Mouse (Mus musculus): ENCODE data around the gene Ppfia3. TPM values are rescaled to one million over a fixed set of nuclear protein-coding genes. Genes with fewer than 3 reads are reported as not detected.

Ppfia3 gene
- polyA plus RNA-seq, 1 experiment from 2014 or later = 6.4 TPM

Other genes with a start within 250 kb of the Ppfia3 start
- gene Rps11, start 242.6 kb downstream of the Ppfia3 start, polyA plus RNA-seq (2016; fragmentation: Nextera tagmentation; extraction: Ambion mirVana) = 1,493 and 1,787 TPM in 2 replicates
- 1,083 and 1,243 TPM in 2 replicates for gene Rpl13a, start 238.3 kb downstream of the Ppfia3 start, polyA plus RNA-seq (2016; fragmentation: Nextera tagmentation; extraction: Ambion mirVana)
- 0.11 and 0.19 TPM in 2 replicates for gene Gm45713, start 230.8 kb downstream of the Ppfia3 start, polyA plus RNA-seq (2016; fragmentation: Nextera tagmentation; extraction: Ambion mirVana)
- 1.1 and 1.4 TPM in 2 replicates for gene Flt3l, start 230.6 kb downstream of the Ppfia3 start, polyA plus RNA-seq (2016; fragmentation: Nextera tagmentation; extraction: Ambion mirVana)
- gene Pih1d1, start 212.7 kb downstream of the Ppfia3 start, polyA plus RNA-seq (2016; fragmentation: Nextera tagmentation; extraction: Ambion mirVana) = 108 and 111 TPM in 2 replicates
- gene Aldh16a1, start 212.4 kb downstream of the Ppfia3 start, polyA plus RNA-seq (2016; fragmentation: Nextera tagmentation; extraction: Ambion mirVana) = 45.7 and 51.2 TPM in 2 replicates
- gene Slc17a7, start 203.1 kb downstream of the Ppfia3 start, polyA plus RNA-seq (2016; fragmentation: Nextera tagmentation; extraction: Ambion mirVana) = 0.25 and 0.52 TPM in 2 replicates
- not detected in 2 replicates for gene Gfy, start 187.4 kb downstream of the Ppfia3 start, polyA plus RNA-seq (2016; fragmentation: Nextera tagmentation; extraction: Ambion mirVana)
- not detected in 2 replicates for gene Pth2, start 186.0 kb downstream of the Ppfia3 start, polyA plus RNA-seq (2016; fragmentation: Nextera tagmentation; extraction: Ambion mirVana)
- gene Ccdc155, start 162.1 kb downstream of the Ppfia3 start, polyA plus RNA-seq (2016; fragmentation: Nextera tagmentation; extraction: Ambion mirVana) = 0.73 and 0.88 TPM in 2 replicates
- gene Dkkl1, start 154.9 kb downstream of the Ppfia3 start, polyA plus RNA-seq (2016; fragmentation: Nextera tagmentation; extraction: Ambion mirVana) = 0.72 and 1.4 TPM in 2 replicates
- gene Tead2, start 151.3 kb downstream of the Ppfia3 start, polyA plus RNA-seq (2016; fragmentation: Nextera tagmentation; extraction: Ambion mirVana) = 365 and 367 TPM in 2 replicates
- gene Cd37, start 127.9 kb downstream of the Ppfia3 start, polyA plus RNA-seq (2016; fragmentation: Nextera tagmentation; extraction: Ambion mirVana) = 0.43 and 0.65 TPM in 2 replicates
- 0.07 TPM in 1 of 2 replicates, not detected in the other for gene Slc6a16, start 125.9 kb downstream of the Ppfia3 start, polyA plus RNA-seq (2016; fragmentation: Nextera tagmentation; extraction: Ambion mirVana)
- gene Slc6a21, start 89.5 kb downstream of the Ppfia3 start, polyA plus RNA-seq (2016; fragmentation: Nextera tagmentation; extraction: Ambion mirVana) = not detected in 2 replicates
- 7.0 and 9.6 TPM in 2 replicates for gene Trpm4, start 33.2 kb downstream of the Ppfia3 start, polyA plus RNA-seq (2016; fragmentation: Nextera tagmentation; extraction: Ambion mirVana)
- 0.12 and 0.29 TPM in 2 replicates for gene Hrc, start 31.7 kb downstream of the Ppfia3 start, polyA plus RNA-seq (2016; fragmentation: Nextera tagmentation; extraction: Ambion mirVana)
- gene Lin7b, start 3.6 kb upstream of the Ppfia3 start, polyA plus RNA-seq (2016; fragmentation: Nextera tagmentation; extraction: Ambion mirVana) = 1.0 and 1.4 TPM in 2 replicates
- 254 and 268 TPM in 2 replicates for gene Snrnp70, start 28.7 kb upstream of the Ppfia3 start, polyA plus RNA-seq (2016; fragmentation: Nextera tagmentation; extraction: Ambion mirVana)
- gene Kcna7, start 38.6 kb upstream of the Ppfia3 start, polyA plus RNA-seq (2016; fragmentation: Nextera tagmentation; extraction: Ambion mirVana) = not detected in 2 replicates
- gene Ntf5, start 46.7 kb upstream of the Ppfia3 start, polyA plus RNA-seq (2016; fragmentation: Nextera tagmentation; extraction: Ambion mirVana) = 0.51 and 0.61 TPM in 2 replicates
- gene Lhb, start 53.8 kb upstream of the Ppfia3 start, polyA plus RNA-seq (2016; fragmentation: Nextera tagmentation; extraction: Ambion mirVana) = not detected in 2 replicates
- 41.7 and 41.9 TPM in 2 replicates for gene Gys1, start 67.8 kb upstream of the Ppfia3 start, polyA plus RNA-seq (2016; fragmentation: Nextera tagmentation; extraction: Ambion mirVana)
- 202 and 222 TPM in 2 replicates for gene Ruvbl2, start 71.1 kb upstream of the Ppfia3 start, polyA plus RNA-seq (2016; fragmentation: Nextera tagmentation; extraction: Ambion mirVana)
- 5,695 and 6,139 TPM in 2 replicates for gene Ftl1, start 92.9 kb upstream of the Ppfia3 start, polyA plus RNA-seq (2016; fragmentation: Nextera tagmentation; extraction: Ambion mirVana)
- 240 and 265 TPM in 2 replicates for gene Bax, start 99.9 kb upstream of the Ppfia3 start, polyA plus RNA-seq (2016; fragmentation: Nextera tagmentation; extraction: Ambion mirVana)
- 0.15 and 0.21 TPM in 2 replicates for gene Tulp2, start 114.9 kb upstream of the Ppfia3 start, polyA plus RNA-seq (2016; fragmentation: Nextera tagmentation; extraction: Ambion mirVana)
- gene Gm45808, start 119.8 kb upstream of the Ppfia3 start, polyA plus RNA-seq (2016; fragmentation: Nextera tagmentation; extraction: Ambion mirVana) = 0.34 TPM in 1 of 2 replicates, not detected in the other
- 6.0 and 6.8 TPM in 2 replicates for gene Dhdh, start 121.8 kb upstream of the Ppfia3 start, polyA plus RNA-seq (2016; fragmentation: Nextera tagmentation; extraction: Ambion mirVana)
- gene Nucb1, start 143.4 kb upstream of the Ppfia3 start, polyA plus RNA-seq (2016; fragmentation: Nextera tagmentation; extraction: Ambion mirVana) = 105 and 112 TPM in 2 replicates
- 15.0 and 18.6 TPM in 2 replicates for gene Ppp1r15a, start 159.2 kb upstream of the Ppfia3 start, polyA plus RNA-seq (2016; fragmentation: Nextera tagmentation; extraction: Ambion mirVana)
- 0.78 and 1.1 TPM in 2 replicates for gene Plekha4, start 159.3 kb upstream of the Ppfia3 start, polyA plus RNA-seq (2016; fragmentation: Nextera tagmentation; extraction: Ambion mirVana)
- 0.43 and 0.55 TPM in 2 replicates for gene Hsd17b14, start 187.9 kb upstream of the Ppfia3 start, polyA plus RNA-seq (2016; fragmentation: Nextera tagmentation; extraction: Ambion mirVana)
- 32.2 and 38.2 TPM in 2 replicates for gene Bcat2, start 203.1 kb upstream of the Ppfia3 start, polyA plus RNA-seq (2016; fragmentation: Nextera tagmentation; extraction: Ambion mirVana)
- not detected in 2 replicates for gene Fgf21, start 248.5 kb upstream of the Ppfia3 start, polyA plus RNA-seq (2016; fragmentation: Nextera tagmentation; extraction: Ambion mirVana)

Data from midbrain, embryonic 10.5 days (tissue).